Mouse (Mus musculus): Measurements from ENCODE around the gene Bmpr1b.

The Bmpr1b gene

DNA sequence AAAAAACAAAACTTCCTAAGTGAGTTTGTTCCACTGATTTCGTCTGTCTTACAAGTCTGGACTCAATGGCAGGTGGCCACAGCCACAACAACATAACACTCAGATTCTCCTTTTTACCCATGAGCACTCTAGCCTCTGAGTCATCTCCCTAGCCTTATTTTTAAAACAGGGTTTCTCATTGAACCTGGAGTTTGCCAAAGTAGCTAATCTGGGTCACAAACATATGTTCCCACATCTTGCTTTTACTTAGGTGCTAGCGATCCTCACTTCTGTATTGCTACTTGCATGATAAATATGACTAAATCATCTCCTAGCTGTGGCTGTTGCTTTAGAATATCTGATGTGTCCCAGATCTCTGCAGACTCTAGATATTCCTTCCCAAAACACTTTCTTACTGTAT lies 260.1 kb downstream of the Bmpr1b start:
- DNase-seq (ENCODE audit: low read depth, low spot score), result no peak

DNA sequence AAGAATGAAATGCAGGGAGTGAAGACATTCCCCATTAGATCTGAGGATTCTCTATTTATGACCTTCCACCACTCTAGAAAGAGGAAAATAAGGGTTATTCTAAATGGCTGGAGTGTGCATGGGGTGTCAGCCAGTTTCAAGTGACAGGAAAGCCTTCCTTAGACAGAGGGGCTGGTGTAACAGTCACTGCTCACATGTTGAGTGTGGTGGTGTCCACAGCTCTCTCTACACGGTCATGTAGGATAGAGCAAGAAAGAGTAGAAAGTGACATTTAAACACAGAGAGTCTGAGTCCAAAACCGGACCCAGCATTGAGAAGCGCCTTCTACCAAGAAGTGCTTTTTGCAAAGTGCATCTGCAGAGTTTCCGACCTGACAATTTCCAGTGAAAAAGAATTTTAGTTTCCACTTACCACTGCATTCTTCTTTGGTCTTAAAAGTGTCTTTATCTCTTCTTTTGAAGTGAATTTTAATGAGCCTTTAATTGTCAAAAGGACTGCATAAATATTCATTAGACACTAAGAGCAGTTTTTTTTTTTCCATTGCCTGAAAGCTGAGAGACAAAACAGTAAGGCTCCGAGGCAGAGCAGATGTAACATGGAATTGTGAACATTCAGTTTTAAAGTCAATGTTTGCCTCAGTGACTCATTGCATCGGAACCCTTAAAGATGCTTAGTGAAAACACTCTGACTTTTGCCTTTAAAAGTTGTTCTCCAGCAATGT lies 263.2 kb downstream of the Bmpr1b start:
- no peak for DNase-seq (ENCODE audit: low read depth, low spot score)

DNA sequence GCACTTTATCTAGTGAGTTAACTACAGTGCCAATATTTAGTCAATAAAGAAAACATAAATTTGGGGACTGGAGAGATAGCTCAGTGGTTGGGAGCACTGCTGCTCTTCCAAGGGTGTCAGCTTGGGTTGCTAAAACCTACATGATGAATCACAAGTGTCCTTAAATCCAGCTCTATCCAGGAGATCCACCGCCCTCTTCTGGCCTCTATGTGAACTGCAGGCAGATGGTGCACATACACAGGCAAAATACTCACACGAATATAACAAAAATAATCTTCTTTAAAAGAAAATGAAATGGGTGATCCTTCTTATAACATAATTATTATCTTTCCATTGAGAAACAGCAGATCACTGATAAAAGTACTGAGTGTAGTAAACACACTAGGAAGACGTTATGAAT lies 268.9 kb downstream of the Bmpr1b start:
- DNase-seq (ENCODE audit: low read depth, low spot score), result peak; percentile 53

DNA sequence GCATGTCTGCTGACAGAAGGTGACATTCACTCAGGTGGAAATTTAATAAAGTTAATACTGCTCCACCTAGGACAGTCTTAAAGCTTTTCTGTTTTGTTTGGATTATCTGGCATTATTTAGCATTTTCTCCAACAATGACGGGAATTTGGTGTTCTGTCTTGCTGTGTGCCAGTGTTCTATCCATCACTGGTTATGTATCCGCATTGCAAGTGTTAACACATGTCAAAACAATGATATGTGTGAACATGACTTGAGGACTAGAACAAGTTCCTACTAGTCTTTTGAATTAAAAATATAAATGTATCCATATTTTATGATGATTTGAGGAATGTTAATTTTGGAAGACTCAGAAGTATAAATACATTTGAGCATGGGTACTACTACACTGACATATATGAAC lies 269.7 kb downstream of the Bmpr1b start:
- no peak for DNase-seq (ENCODE audit: low read depth, low spot score)

DNA sequence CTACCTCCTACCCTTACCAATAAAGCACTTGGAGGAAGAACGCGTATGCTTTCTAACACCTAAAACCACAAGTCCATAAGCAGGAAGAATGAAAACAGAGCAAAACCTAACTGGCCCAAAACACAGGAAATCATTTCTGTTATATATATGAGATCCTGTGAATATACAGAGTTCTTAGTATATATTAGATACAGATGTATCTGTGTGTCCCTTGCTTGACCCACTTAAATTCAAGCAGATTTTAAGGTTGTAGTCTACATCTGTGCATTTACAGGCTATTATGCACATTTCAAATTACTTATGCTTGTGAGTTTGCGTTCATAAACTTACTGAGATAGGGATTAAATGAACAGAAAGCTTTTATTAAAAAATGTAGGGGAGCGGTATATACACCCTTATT lies 271.5 kb downstream of the Bmpr1b start:
- DNase-seq (ENCODE audit: low read depth, low spot score), result no peak

DNA sequence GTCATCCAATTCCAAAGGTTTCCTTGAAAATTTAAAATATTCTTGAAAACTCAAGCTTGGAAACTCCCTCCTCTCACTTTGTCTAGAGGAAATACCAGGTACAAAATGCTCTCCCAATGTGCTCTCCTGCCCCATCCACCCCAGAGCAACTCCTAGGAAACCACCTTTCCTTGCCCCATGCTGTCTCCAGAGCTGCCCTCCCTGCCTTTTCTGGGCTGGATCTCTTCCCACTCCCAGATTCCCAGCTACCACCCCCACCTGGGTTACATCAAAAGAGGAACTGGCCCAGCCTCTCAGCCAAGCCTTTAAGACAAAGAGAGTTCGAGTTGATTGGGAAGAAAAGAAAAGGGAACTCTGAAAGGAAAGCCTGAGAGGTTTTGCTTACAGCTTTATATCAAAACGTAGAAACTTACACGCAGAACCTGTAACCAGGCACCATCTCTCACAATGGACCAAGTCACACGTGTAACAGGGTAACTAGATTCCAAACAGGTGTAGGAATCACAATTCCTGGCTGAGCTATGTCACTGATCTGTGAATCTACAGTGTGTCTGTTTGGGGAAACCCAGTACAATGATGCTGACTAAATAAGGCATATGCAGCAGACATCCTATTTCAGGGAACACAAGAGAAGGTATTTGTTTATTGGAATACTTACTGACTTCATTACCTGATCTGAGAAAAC lies 272.2 kb downstream of the Bmpr1b start:
- DNase-seq (ENCODE audit: low read depth, low spot score), result peak; percentile 1

DNA sequence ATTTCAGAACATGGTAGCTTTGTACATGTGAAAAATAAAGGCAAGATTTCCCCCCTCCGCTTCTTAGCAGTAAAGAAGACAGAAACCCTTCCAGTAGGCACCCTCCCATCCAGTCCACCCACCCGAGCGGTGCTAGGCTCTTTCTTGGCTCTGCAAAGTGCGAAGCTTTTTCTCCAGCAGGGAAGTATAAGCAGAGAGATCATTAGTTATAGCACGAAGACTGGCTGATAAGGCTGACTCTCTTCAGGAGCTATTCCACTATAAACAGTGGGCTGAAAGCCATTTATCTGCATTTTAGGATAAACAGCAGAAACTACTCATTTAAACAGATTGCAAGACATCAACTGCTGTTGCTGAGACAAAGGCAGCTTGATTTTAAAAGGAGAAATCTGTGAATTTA lies 274.1 kb downstream of the Bmpr1b start:
- no peak for DNase-seq (ENCODE audit: low read depth, low spot score)

DNA sequence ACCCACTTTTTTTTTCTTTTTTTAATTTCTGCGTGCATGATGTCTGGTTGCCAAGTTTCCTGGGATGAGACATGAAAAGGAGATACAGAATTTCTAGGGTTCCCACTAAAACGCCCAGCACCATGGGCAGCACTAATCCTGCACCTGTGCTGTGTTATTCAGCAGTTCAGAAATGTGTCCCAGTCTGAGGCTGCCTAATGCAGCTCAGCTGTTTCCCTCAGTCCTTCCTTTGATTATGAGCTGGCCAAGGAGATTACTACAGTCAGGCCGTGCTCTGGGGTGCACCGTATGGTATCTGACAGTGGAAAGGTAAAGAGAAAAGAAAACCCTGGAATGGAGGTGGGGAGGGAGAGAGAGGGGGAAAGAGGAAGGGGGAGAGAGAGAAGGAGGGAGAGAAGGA lies 278.6 kb downstream of the Bmpr1b start:
- DNase-seq (ENCODE audit: low read depth, low spot score), result no peak

DNA sequence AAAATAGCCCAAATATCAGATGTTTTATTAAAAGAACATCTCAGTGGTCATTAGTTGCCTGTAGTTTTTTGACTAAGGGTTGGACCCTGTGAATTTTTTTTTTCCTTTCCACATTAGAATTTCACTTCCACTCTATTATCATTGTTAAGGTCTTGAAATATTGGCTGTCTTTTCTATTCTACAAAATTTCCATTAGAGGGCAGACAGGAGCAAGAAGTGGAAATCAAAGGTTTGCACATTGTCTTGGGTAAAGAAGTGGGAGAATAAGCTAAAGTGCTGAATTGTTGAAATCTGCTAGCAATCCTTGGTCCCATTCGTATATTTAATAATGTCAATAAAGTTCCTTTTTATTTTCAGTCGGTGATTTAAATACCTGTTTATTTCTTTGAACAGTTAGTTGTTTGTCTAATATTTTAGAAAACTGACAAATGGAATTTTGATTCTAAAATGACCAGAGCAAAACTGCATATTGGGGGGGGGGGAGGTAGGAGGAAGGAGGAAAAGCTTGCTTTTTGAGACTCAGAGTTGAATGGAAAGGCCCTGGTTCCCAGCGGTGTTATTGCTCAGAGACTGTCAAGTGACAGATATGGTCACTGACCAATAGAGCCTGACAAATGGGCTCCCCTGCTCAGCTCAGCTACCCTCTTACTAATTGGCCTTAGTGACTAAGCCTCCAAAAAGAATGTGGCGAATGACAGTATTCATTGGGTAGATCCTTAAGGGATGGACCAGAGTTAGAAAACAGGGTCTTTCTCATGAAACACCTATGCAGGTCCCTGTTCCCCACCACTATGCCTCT lies 281.6 kb downstream of the Bmpr1b start:
- DNase-seq (ENCODE audit: low read depth, low spot score), result peak; percentile 14

DNA sequence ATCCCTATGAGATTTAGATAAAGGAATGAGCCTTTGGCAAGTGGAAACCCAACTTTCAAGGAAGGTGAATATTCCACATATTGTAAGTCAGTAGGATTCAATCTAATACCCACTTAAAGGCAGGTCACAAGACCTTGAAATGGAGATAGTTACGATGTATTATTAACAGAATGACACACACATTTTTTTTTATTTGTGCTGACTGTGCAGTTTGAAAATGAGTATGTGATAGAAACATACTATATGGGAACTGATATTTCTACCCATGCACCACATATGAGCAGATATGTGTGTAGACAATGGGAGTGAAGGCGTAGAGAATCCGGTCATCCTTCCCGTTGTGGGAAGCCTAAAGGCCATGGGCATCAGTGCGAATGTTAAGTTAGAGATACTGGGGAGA lies 285.0 kb downstream of the Bmpr1b start:
- no peak for DNase-seq (ENCODE audit: low read depth, low spot score)

DNA sequence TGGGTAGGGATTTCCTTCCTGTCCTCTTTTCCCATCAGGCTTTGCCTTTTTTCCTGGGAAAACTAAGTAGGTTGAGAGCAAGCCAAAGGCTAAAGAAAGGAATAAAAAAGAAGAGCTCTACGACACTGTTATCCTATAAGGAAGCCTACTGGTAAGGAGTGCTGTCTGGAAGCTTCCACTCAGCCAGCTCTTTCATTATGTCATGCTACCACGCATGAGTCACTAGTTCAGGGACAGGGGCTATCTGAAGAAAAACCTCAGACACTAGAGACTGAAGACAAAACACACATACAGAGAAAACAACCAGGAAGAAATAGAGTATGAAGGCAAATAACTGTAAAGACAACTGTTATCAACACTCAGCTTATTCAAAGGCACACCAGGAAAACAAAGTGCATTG lies 286.7 kb downstream of the Bmpr1b start:
- DNase-seq (ENCODE audit: low read depth, low spot score), result no peak

DNA sequence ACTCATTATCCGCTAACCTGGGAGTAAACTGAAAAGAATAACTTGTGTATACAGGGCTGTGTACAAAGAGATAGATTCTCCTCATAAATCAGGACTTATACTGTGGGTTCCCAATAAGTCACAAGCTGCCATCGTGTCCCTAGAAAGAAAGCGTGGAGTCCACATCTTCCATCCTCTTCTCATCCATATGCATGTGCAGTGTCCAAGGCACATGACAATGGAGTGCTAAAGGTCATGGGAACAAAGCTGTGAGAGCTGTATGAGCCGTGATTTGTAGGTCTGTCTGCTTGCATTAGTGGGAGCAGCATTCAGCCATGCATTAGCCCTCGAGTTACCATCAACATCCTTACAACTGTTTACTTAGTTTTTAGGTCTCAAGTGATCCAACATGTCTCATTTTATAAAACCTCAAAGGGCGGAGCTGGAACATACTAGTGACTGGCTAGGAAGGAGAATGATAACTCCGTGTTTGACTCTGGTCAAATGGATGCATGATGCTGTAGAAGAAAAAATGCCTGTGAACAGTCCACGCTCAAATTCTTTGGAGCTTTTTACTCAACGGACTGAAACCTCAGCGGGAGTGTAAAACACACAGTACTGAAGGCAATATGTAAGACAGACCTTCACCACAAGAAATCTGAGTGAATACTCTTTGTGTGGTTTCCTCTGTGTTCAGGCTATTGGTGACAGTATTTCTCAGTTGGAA lies 296.7 kb downstream of the Bmpr1b start:
- DNase-seq (ENCODE audit: low read depth, low spot score), result no peak

DNA sequence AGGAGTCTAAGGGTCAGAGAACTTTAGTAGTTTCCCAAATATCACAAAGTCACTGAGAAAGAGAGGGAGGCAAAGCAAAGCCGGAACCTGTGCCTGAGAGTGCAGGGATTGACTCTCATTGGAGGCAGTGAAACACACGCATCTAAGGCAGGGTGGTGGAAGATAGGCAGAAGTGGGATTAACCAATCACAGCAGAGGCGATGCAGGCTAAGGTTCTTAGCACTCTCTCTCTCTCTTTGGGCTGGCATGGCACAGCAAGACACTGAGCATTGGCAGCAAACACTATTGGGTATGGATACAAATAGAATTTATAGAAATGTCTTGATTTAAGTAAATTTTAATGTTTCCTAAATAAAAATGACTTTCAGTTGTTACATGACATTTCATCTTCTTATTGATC lies 297.4 kb downstream of the Bmpr1b start:
- no peak for DNase-seq (ENCODE audit: low read depth, low spot score)

DNA sequence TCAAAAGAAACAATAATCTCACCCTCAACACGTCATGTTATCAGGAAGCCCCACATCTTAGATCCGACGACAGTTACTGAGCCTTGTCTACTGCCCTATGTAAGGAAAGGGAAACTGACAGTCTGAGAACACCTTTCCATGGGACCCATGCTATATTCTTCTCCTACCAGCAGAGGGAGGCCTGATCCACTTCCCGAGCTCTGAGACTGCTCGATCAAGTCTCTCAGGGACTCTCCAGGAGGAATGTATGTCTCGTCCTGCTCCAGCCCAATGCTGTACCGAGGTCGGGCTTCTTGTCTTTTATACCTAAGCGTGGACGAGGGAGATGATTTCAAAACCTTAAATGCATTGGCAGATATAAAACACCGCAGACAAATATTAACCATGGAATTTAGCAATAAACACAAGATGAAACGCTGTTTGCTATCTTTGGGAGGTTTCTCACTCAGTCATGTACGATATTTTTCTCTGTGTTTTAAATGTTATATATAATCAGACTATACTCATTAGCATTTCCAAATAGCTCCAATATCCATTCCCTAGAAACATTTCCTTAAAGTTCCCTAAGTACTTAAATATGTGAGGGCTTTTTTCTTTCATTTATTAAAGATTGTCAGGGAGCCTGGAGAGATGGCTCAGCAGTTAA lies 306.3 kb downstream of the Bmpr1b start:
- DNase-seq (ENCODE audit: low read depth, low spot score), result peak; percentile 78

DNA sequence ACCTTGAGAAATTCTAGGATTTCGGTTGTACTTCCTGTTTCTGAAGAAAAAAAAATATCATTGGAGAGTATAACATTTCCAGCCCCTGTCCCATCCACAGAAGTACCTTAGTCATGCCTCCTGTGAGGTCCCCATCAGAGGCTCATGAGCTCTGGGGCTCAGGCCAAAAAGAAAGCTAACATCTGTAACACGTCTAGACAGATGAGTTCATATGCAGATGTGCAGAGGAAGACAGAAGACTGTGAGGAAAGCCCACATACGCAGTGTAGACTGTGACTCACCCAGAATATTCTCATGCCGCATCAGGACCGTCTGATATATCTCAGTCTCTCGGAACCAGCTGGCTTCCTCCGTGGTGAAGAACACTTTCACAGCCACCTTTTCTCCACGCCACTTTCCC lies 312.1 kb downstream of the Bmpr1b start:
- DNase-seq (ENCODE audit: low read depth, low spot score), result no peak

DNA sequence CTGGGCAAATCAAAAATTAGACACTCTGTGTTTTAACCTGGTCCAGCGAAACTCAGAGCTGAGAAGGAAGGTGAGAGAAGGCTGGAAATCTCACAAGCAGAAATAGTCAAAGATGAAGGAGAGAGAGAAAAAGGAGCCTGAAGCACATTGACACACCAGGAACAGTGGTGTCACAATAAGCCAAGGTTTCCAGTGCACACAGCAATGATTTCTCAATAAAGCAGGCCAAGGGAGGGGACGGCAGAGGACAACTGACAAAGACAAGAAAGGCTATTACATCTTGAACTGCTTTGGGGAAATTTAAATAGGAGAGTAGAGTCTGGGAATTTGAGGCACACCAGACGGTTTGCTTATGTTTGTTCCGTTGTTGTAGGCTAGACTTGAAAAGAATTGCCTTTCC lies 314.9 kb downstream of the Bmpr1b start:
- DNase-seq (ENCODE audit: low read depth, low spot score), result no peak

DNA sequence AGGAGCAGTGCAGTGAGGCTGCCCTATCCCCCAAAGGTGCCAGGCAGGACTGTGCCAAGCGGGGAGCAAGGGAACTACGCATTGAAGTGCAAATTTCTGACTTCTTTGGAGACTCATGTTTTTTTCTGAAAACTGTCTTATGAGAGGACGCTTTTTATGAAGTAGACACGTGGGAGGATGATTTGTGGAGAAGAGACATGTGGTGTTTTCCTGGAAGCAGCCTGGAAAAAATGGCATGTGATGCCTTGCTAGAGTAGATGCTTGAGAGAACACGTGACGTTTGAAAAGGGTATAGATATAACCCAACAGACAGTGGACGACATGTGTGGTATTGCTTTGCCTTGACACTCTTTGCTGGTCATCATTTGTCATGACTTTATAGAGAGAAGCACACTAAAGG lies 319.1 kb downstream of the Bmpr1b start:
- DNase-seq (ENCODE audit: low read depth, low spot score), result no peak

DNA sequence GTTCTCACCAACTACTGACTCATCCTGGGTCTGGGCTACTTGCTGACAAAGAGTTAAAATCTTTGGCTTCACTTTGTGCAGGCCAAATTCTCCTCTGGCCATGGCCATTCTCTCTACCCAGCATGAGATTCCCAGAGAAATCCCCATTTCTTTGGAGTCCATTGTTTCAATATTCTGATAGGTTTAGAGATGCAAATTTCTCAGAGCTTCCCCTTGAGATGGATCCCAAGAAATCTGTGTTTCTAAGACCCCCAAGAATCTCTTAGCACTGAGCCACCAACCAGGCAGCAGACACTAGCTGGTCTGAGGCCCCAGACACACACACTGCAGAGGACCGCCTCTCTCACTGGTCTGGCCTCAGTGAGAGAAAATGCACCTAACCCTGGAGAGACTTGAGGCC lies 320.0 kb downstream of the Bmpr1b start:
- DNase-seq (ENCODE audit: low read depth, low spot score), result peak; percentile 81

DNA sequence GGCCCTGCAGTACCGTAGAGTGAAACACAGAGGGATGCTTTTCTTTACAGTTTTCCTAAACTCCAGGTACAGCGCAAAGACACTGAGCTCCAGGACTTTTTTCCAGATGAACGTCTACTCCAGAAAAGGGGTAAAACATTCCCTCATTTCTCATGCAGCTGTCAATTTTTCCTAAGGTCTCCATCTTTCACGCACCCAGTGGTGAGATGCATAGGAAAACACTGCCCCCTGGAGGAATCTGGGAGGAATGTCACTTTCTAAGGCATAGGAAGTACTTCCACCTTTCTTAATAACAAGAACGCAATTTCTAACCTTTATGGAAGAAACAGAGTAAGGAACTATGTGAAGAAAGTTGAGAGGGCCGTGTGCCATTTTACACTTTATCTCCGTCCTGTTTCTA lies 330.4 kb downstream of the Bmpr1b start:
- DNase-seq (ENCODE audit: low read depth, low spot score), result peak; percentile 56

DNA sequence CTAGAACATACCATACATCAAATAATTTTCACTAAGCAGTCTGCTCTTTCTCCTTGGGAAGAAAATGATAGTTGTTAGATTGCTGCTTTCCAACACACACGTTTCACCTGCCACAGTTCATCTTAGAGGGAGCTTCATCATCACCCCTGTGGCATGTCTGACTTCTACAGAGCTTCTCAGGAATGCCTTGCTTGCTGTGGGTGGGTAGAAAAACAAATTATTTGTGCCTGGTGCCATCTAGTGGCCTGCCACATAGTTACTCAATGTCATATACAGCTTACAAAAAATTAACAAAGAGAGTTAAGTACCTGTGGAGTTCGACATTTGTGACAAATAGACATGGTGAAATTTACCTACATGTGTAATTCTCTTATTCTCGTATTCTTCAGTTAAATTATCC lies 338.1 kb downstream of the Bmpr1b start:
- DNase-seq (ENCODE audit: low read depth, low spot score), result peak; percentile 53

DNA sequence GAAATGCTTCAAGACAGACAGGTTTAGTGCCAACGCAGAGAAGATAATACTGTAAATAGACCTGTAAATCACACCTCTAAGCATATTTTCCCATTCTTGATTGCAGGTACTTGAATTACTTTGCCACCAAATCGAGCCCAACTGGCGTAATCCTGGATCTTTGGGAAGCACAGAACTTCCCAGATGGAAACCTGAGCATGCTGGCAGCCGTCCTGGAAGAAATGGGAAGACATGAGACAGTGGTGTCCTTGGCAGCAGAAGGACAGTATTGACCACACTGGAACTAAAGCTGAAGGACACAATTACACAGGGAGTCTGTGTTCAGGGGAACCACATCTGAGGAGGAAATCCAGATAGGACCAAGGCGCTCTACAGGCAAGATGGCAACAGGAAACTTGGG lies 340.9 kb downstream of the Bmpr1b start:
- no peak for DNase-seq (ENCODE audit: low read depth, low spot score)

All from ZHBTc4 (cell line).